Mouse (Mus musculus) kidney, adult 8-10 months (tissue): Measurements from ENCODE around the gene Tmem199.
A peak's percentile ranks its signal among the peaks of the same experiment; 100 is the strongest.
"Not testable (repeated sequence)": the region's sequence is repeated elsewhere in the genome, so short reads cannot be mapped to it uniquely, and the experiment has no call there.

Experiments
- DNase-seq, 2 experiments: peaks; one replicate each; pipeline ENCODE4 v3.0.0; 2022

Gene Tmem199

DNA sequence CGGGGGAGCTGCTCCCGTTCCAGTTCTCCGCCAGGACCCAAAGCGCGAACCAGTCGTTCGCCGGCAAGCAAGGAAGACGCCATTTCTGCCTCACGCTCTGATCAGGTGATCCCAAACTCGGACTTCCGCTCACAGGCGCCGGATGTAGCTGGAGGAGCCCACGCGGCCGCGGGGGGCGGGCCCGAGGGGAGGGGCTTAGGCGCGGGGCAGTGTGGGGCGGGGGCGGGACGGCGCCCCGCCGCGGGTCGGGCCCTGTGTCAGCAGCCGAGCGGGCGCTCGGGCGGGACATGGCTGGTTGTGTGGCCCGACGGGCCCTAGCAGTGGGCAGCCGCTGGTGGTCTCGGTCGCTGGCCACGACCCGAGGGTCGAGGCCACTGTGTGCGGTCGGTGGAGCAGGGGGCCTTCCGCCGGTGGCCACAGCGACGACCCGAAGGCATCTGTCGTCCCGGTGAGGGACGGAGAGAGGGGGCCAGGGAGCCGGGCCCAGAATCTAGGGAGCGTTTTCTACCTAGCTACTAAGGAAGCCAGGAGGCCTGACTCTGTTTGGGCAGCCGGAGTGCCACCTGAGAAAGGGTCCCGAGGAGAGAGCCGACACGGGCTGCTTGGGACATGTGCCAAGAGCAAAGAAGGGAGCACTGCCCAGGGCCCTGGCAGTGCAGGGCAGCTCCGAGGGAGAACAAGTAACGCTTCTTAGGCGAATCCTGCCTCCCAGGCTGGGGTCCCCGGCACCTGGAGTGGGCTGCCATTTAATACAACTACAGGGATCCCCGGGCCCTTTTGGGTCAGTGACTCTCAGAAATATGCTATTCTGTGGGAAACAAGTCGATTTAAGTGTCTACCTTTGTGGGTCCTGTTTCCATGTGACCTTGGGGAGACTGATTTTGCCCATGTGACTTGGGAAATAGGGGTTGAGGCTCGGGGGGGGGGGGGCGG lies at the start of gene Tmem199, which contains the start of gene Poldip2:
Tmem199 (minus strand) TSS at position 148 of the 933 bp plus-strand sequence.
Poldip2 (plus strand) TSS at position 169 of the 933 bp plus-strand sequence.
- peak; percentile 87 to 88 for DNase-seq

DNA sequence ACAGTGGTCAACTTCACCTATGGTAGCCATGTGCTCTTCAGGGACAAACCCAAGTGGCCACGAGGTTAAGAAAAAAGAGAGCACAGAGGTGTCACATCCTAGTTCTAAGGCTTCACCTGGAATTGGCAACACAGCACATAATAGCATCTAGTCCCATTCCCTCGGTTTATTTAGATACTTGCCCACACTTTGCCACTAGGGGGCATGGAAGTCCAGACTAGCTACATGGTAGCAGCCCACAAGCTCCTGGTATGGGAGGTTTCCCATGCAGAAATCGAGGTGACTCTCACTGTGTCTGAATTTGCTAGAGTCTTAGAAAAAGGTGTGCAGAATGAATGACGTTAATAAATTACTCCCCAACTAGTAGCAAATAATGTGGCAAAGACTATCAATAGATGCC lies 48.5 kb upstream of the Tmem199 start:
- DNase-seq, result peak; percentile 75 to 81

DNA sequence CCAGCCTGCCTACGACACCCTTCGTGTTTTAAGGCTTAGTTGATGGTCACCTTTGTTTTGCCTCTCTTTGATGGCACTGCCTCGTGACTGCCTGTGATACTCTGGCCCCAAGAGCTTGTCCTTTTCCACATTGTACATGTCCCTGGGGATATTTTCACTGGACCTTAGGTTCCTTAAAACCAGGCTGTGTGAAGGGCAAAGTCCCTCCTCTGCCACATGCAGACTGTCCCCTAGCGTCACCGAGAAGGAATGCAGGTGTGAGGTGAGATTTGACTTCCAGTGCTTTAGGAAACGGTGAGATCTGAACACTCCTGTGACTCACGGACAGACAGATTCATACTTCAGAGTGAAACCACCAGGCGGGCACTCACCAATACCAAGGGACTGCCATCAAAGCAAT lies 45.3 kb upstream of the Tmem199 start:
- DNase-seq, result peak; percentile 68

DNA sequence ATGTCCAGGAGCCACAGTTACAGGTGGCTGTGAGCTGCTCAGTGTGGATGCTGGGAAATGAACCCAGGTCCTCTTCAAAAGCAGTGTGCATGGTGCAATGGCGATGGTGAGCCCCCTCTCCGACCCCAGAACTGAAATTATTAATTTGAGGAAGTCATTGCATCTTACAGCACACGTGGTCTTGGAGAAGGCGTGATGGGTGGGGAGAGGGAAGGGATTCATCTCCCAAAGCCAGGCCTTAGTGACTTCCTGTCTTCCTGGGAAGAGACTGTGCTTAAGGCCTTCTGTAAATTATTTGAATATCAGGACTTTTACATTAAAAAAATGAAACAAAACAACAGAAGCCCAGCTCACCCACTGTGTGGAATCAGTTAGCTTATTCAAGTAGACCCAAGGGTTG lies 44.1 kb upstream of the Tmem199 start:
- no peak for DNase-seq

DNA sequence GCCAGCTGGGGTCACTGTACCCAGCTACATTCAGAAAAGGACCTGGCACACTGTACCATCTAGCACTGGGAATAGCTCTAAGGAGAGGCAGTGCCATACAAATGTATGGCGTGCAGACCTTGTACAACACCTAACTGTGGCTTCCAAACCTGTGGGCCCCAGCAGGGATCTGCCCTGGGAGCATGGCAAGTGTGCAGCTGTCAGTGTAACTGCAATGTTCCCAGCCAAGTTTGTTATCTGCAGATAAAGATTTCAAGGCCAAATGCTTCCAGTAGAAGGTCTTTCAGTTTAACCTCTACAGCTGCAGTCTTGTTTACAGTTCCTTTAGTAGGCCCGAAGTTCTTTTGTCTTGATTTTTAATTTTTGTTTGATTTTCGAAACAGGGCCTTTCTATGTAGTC lies 43.7 kb upstream of the Tmem199 start:
- no peak for DNase-seq

DNA sequence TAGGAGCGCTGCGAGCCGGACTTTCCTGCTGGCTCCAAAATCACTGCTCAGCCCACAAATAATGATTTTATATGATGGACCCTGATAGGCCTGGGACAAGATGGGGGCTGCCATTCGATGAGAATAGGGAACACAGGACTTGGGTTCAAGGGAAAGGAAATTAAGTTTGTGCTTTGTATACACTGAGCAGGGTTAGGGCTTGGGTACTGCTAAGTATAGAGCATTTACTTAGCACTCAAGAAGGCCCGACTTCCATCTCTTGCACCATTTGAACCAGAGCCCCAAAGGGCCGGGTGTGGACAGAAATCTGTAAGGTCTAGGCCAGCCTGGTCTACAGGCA lies 39.1 kb upstream of the Tmem199 start:
- DNase-seq, result no peak

DNA sequence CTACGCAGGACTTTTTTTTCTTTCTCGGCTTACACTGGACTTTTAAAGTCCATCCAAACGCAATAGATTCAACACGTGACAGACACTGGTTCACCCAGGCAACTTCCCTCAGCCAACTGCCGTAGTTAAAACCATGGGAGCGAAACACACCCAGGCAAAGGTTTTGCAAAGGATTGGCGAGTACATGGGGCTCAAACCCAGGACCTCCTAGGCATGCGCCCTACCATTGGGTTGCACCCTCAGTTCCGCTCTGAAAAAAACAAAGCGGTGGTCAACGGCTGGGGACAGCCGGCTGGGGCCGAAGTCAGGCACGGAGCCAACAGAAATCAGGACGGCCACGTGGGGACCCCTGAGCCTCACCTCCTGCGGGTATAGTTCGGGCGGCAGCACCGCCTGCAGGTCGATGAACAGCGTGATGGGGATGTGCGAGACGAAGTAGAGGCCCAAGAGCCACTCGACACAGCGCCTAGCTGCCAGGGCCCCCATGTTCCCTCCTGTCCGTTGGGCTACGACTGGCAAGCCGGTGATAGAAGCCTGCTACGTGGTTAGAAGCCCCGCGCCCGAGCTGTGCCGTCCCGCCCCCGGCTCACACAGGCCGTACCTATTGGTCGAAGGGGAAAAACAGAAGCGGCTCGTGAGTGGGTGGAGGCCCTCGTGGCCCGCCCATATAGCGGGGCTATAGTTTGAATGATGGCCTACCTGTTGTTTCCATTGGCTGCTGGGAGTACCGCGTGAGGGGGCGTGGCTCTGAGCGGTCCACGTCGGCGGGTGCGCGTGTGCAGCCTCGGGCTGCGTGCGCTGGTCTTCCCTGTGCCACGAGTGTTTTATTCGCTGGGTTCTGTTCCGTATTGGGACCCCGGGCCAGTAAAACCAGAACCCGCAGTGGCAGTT lies 38.4 kb upstream of the Tmem199 start, which contains the start of gene Tmem97:
Tmem97 (minus strand) TSS at position 610 of the 891 bp plus-strand sequence.
- peak; percentile 97 for DNase-seq

DNA sequence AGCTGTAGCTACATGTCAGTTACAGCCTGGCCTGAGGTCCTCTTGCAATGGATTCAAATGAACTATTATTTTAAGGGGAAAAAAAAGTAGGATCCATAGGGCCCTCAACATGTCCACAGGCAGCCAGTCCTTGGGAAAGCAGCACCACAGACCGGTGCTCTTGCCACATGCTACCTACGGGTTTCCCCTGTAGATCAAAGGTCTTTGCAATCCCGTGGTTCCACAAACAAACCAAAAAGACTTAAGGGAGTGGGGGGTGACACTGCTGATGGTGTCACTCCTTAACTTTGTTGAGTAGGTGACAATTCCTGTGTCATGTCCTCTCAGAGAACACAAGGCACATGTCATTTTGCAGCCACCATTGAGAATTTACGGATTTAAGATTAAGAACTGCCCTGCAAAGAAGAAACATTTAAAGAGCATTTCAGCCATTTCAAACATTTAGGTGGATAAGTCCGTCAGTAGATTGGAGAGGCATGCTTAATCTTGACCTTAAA lies 37.6 kb upstream of the Tmem199 start:
- DNase-seq, result peak in 1 of 2 experiments; percentile 35

DNA sequence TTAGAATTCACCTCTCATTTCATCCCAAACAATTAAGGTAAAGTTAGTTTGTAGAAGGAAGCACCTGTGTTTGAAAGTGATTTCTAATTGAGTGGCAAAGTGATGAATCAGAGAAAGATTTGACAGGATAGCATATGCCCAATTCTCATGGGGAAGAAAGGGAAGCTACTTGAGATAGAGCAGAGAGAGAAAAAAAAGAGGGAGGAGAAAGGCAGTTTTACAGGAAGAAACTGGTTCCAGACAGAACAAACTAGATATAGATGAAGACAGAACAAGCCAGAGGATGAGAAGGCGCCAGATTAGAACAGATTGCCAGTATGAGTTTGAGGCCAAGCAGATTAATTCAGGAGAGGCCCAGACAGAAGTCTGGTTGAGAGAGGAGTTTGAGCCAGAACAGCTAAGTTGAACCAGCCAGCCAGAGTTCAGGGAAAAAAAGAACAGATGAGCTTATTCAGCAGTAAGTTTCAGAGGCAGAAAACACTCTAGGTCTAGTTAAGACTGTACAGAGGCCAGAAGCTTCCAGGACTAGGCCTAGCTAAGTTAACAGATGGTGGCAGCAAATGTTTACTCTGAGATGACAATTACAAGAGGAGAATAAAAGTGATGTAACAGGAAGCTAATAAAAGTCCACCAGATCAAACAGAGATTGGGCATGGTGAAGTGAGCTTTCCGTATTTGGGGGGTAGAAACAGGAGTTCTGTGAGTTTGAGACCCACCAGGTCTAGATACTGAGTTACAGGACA lies 35.9 kb upstream of the Tmem199 start:
- no peak for DNase-seq

DNA sequence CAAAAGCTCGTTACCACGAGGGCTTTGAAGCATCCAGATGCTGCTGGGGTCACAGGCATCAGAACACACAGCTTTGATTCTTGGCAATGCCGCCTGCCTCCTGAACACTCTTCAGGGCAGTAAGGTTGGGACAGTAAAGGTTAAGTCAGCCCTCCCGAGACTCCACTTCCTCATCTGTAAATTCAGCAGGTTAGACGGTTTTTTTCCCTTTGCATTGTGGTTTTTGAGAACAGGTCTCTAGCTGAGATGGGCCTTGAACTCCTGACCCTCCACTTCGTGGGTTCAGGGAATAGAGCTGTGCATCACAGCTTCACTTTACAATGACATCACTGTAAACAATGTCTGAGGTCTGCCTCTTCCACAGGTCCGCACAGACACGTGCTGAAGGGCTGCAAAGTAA lies 33.2 kb upstream of the Tmem199 start:
- DNase-seq, result no peak

DNA sequence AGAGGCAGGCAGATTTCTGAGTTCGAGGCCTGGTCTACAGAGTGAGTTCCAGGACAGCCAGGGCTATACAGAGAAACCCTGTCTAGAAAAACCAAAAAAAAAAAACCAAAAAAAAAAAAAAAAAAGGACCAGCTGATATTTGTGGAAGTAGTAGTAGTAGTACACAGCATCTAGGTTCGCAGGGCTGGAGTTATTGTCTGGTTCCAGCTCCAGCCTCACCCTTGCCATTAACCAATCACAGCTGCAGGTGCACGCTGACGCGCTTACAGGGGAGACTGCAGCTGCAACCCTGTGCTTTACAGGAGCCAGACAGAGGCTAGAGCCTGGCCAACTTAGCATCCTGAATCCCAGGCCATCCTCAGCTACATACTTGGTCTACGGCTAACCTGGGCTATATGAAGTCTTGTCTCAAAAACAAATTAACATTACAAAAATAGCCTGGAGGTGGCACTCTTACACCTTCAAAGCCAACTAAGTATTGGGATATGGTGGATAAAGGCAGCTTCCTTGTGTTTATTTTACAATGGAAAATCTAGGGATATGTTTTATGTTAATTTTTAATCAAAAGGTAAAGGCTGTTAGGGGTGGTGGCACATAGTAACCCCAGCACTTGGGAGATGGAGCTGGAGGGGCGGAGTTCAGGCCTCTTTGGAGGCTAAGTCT lies 32.6 kb upstream of the Tmem199 start:
- DNase-seq, result no peak

DNA sequence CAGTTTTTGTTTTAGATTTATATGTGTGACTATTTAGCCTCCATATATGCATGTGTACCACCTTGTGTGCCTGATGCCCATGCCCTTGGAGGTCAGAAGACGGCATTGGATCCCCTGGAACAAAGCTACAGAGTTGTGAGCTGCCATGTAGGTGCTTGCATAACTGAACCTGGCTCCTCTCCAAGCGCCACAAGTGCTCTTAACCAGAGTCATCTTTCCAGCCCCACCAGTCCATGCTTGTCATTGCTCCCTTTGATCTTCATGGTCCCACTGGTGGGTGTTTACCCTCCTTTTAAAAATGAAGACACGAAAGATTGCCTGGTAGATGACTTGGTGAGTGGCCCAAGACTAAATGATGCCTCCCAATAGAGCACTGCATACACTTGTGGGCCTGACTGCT lies 28.4 kb upstream of the Tmem199 start:
- DNase-seq, result no peak

DNA sequence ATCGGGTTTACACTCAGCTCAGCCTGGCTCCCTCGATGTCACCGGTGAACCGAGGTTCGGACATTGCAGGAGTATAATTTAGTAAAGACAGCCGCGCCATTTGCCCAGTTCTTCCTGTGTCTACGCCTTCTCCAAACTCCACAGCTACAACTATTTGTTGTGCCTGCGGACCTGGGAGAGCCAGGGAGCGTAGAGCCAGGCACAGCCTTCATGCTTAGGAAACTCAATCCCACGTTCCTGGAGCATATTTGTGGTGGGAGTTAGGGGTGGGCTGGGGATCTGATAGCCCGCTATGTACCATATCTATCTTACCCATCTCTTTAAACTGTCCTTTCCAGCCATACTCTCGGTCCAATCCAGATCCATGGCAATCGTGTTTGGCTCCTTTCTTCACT lies 24.7 kb upstream of the Tmem199 start:
- DNase-seq, result no peak

DNA sequence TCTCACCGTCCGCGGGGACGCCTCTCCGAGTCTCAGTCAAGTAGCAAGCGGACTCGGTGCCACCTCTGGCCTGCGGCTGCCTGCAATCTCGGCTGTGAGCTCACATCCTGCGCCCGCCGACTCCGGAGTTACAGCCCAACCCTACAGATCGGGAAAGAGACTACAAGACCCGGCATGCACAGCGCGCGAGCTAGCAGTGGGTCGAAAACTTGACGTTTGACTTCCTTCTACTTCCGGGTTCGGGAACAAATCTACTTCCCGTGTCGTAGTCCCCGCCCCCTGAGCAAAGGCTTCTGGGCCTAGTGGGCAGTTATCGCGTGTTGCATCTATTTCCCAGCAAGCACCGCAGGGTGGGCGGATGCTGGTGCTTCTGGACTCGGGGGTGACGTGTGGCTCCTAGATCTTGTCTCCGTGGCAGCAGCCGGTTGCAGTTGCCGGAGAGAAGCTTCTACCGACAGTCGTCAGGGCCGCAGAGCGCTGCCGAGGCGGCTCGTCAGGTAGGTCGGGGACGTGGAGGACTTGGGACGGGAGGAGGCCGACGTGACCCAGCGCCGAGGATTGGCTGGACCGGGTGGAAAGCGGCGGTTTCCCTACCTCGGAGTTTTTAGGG lies 24.2 kb upstream of the Tmem199 start, which contains the start of the genes Tnfaip1 and Ift20:
Tnfaip1 (minus strand) TSS at position 253 of the 610 bp plus-strand sequence.
Ift20 (plus strand) TSS at position 282 of the 610 bp plus-strand sequence.
- peak; percentile 99 for DNase-seq

DNA sequence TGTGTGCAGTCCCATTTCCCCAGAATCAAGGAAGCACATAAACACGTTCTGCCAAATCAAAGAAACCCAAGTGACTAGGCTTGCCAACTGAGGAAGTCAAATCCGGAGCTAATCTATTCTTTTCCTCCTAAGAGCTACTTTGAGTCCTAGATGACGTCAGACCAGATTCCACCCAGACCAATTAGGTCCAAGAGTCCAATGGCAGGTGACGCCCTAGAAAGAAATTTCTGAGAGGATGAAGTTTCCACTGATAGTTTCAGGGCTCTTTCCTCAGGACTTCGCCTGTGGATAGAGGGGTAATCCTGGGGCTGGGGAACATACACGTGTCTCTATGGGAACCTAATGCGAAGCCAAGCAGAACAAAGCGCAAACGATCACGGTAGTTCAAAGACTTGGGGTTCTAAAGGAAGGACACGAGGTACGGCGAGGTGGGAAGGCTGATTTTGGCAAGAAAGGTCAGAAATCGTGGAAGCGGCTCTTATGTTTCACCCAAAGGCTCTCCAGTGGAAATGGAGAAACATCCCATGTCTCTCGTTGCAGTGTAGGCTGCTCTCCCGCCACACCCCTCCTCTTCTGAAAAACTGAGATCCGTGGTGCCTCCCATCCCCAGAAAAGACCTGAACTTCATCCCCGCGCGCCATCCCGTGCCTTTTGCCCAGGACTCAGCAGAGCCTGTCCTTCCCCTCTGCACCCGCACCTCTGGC lies 23.6 kb upstream of the Tmem199 start:
- DNase-seq, result peak; percentile 60 to 76

DNA sequence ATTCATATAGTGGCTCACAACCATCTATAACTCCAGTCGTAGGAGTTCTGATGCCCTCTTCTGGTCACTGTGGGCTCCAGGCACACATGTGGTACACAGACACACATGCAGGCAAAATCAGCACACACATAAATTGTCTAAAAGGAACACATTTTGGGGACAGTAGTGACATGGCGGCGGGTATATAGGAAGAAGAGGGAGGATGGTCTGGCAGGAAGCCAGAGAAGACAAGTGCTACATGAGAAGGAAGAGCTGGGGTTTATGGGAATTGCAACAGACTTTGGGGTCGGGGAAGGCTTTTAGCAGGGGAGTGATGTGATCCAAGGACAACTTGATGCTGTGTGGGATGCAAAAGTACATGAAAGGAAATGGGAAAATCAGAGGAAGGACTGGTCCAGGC lies 22.5 kb upstream of the Tmem199 start:
- DNase-seq, result no peak

DNA sequence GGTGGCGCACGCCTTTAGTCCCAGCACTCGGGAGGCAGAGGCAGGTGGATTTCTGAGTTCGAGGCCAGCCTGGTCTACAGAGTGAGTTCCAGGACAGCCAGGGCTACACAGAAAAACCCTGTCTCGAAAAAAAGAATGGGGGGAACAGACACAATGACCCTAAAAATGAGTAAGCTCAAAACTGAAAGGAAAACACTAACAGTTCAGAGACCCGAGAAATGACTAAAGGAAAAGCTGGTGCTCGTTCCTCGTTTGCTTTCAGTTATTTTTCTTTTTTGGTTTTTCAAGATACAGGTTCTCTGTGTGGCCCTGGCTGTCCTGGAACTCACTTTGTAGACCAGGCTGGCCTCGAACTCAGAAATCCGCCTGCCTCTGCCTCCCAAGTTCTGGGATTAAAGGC lies 19.5 kb upstream of the Tmem199 start:
- DNase-seq, result not testable (repeated sequence)

DNA sequence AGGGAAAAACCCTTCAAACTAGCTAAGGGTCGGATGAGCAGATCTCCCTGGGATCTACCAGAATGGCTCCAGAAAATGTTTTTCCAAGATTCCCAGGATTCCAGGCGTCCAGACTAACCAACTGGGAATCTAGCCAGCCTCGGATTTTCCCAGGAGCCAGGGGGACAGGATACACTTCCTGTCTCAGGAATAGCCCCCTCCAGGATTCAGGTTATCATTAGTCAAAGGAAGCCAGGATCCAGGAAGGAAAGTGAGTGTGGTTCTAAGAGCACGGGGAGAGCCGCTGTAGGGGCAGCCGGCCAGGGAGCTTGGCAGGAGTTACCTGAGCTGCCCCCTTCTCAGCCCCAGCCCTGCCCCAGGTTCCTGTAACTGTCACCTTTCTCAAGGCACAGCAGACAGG lies 19.1 kb upstream of the Tmem199 start:
- peak; percentile 59 to 63 for DNase-seq

DNA sequence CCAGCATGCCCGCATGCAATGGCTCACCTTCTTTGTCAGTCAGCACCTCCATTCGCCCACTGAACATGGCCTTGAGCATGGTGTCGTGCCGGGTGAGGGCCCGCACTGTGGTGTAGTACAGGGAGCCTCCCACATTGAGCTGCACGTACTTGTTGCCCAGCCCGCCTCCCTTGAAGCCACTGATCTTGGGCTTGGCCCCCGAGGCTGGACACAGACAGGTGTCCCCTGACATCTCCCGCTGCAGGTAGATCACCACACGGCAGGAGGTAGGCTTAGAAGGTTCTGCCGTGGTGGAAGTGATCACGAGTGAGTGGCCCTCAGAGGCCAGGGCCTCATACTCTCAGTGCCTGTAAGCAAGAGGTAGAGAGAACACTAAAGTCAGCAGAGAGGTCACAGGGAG lies 18.0 kb upstream of the Tmem199 start:
- no peak for DNase-seq

DNA sequence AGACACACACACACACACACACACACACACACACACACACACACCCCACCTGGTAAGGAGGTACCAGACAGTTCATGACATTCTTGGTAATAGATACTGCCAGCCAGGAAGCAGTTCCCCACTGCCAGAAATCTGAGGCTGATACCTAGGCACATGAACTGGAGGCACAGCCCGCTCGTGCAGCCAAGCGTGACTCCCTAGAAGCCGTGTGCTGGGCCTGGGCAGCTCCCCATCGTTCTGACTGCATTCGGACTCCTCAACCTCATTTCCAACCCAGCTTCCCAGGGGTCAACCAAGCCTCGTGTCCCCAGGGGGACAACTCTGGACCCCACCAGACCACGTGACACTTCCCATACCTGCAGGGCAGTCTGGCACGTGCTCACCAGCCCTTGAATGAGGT lies 16.7 kb upstream of the Tmem199 start:
- DNase-seq, result no peak

DNA sequence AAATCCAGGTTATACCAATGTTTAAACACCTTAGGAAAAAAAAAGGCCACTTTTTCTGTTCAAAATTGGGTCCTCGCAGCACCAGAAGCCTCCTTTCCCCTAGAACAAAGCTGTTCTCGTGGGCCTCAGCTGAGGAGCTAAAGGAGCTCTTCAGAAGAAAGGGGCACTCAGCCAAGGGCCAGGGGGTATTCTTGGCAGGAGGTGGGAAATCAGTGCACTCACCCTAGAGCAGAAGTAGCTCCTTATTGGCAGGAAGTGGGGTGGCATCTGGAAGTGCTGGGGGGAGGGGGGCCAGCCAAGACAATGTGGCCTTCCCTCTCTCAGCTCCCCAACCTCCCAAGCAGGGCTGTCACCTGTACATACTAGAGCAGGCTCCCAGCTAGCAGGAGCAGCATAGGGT lies 12.9 kb upstream of the Tmem199 start:
- DNase-seq, result no peak
